Comparison of ENCODE assay signal across 8 mouse cellular contexts in genomic region chr15:103366376-103367149, GRCm38 (mm10). TPM values are rescaled to one million over a fixed set of nuclear protein-coding genes. Genes with fewer than 3 reads are reported as not detected.
DNase-seq lines count a peak whose midpoint lies in the region; ATAC-seq and TF ChIP-seq lines count a peak whose summit lies in the region.

Itga5 (minus strand) TSS chr15:103366763.

- 1% methylated on average over 51 of the region's 51 CpGs for WGBS in intestine, postnatal 0 days
- WGBS in lung, embryonic 14.5 days, result under 1% methylated on average over 48 of the region's 51 CpGs
- 1% methylated on average over 48 of the region's 51 CpGs for WGBS in neural tube, embryonic 15.5 days

- H3K36me3 ChIP-seq in intestine, postnatal 0 days (ENCODE audit: control insufficient read depth, insufficient read depth), result no peaks in the 10 kb centered on the region
- no peaks in the 10 kb centered on the region for H3K36me3 ChIP-seq in lung, embryonic 14.5 days (ENCODE audit: insufficient read depth)
- H3K36me3 ChIP-seq in neural tube, embryonic 15.5 days, result no peaks in the 10 kb centered on the region

- ATAC-seq in intestine, postnatal 0 days, result peak; percentile 54
- peak; percentile 80 for ATAC-seq in lung, embryonic 14.5 days (ENCODE audit: insufficient read depth)
- peak; percentile 72 for ATAC-seq in neural tube, embryonic 15.5 days (ENCODE audit: low FRiP score)
- ATAC-seq in erythroid progenitor cell, adult 5-6 weeks (replicated peaks; ENCODE audit: low FRiP score, poor library complexity, severe bottlenecking), result no peak

- H3K27me3 ChIP-seq in intestine, postnatal 0 days (replicated peaks; ENCODE audit: control insufficient read depth, insufficient read depth, low read length), result no peaks in the 10 kb centered on the region; the same call in 1 of the 2 replicates
- H3K27me3 ChIP-seq in lung, embryonic 14.5 days (ENCODE audit: insufficient read depth, low read length), result no peaks in the 10 kb centered on the region
- H3K27me3 ChIP-seq in neural tube, embryonic 15.5 days (replicated peaks), result peaks cover 22% of the 10 kb centered on the region

- peak within 1 kb of the TSS; percentile 76 for H3K9ac ChIP-seq in intestine, postnatal 0 days (ENCODE audit: low read depth, low read length)
- H3K9ac ChIP-seq in lung, embryonic 14.5 days, result peak within 1 kb of the TSS; percentile 96
- H3K9ac ChIP-seq in neural tube, embryonic 15.5 days (replicated peaks), result peak within 1 kb of the TSS; percentile 52

- DNase-seq in cerebellum, postnatal 10 days, result peak; percentile 62 to 65
- no peak for DNase-seq in cerebellum, adult 11-12 months
- DNase-seq in brain, embryonic 14.5 days (ENCODE audit: low read depth), result peak; percentile 42
- DNase-seq in heart, adult 11 months, result peak; percentile 99
- peak; percentile 83 for DNase-seq in lung, embryonic 14.5 days

- H3K4me2 ChIP-seq in intestine, postnatal 0 days (replicated peaks; ENCODE audit: low read depth), result peak within 1 kb of the TSS; percentile 91
- H3K4me2 ChIP-seq in lung, embryonic 14.5 days, result peak within 1 kb of the TSS; percentile 76
- H3K4me2 ChIP-seq in neural tube, embryonic 15.5 days, result peak within 1 kb of the TSS; percentile 91

- H3K9me3 ChIP-seq in intestine, postnatal 0 days (ENCODE audit: control insufficient read depth), result no peaks in the 10 kb centered on the region
- H3K9me3 ChIP-seq in lung, embryonic 14.5 days (ENCODE audit: low read depth, low read length), result no peaks in the 10 kb centered on the region
- no peaks in the 10 kb centered on the region for H3K9me3 ChIP-seq in neural tube, embryonic 15.5 days (replicated peaks)

- H3K4me3 ChIP-seq in intestine, postnatal 0 days (ENCODE audit: low read depth, low read length), result peak within 1 kb of the TSS; percentile 73
- H3K4me3 ChIP-seq in lung, embryonic 14.5 days (ENCODE audit: low read depth, low read length), result peak within 1 kb of the TSS; percentile 83
- H3K4me3 ChIP-seq in neural tube, embryonic 15.5 days (replicated peaks), result peak within 1 kb of the TSS; percentile 49

- no peaks in the 10 kb centered on the region for H3K4me1 ChIP-seq in intestine, postnatal 0 days (replicated peaks; ENCODE audit: control insufficient read depth, insufficient read depth, low read length)
- H3K4me1 ChIP-seq in lung, embryonic 14.5 days (ENCODE audit: insufficient read depth), result peaks cover 6% of the 10 kb centered on the region; the same call in 1 of the 2 replicates
- H3K4me1 ChIP-seq in neural tube, embryonic 15.5 days, result peaks cover 19% of the 10 kb centered on the region

- H3K27ac ChIP-seq in intestine, postnatal 0 days (ENCODE audit: low read depth, low read length), result peak within 1 kb of the TSS; percentile 82
- peak within 1 kb of the TSS; percentile 91 for H3K27ac ChIP-seq in lung, embryonic 14.5 days (ENCODE audit: low read depth)
- H3K27ac ChIP-seq in neural tube, embryonic 15.5 days (replicated peaks), result 0 out of 2 replicates have a peak within 1 kb of the TSS, but pooled peaks have one; percentile 19

- TF ChIP-seq CTCF in brain, embryonic 14.5 days (IDR thresholded peaks at IDR 0.05; ENCODE audit: borderline replicate concordance, extremely low read depth, insufficient read depth, insufficient read length), result no peak
- TF ChIP-seq CTCF in intestine, postnatal 0 days (IDR thresholded peaks at IDR 0.05; ENCODE audit: low read depth), result peak; percentile 40
- peak; percentile 14; the same call in 1 of the 2 replicates for TF ChIP-seq CTCF in lung, embryonic 14.5 days (IDR thresholded peaks at IDR 0.05; ENCODE audit: low read depth)

- TF ChIP-seq POLR2A in brain, embryonic 14.5 days (IDR thresholded peaks at IDR 0.05; ENCODE audit: borderline replicate concordance, extremely low read depth, insufficient read depth, insufficient read length, poor library complexity, severe bottlenecking), result no peak

RNA-seq across cellular contexts. Expression of gene Itga5, which starts in this region (rescaled TPM):
- polyA plus RNA-seq in brain, embryonic 14.5 days (2012; rRNA removed), result 7.6 and 11.1 TPM in 2 replicates
- polyA plus RNA-seq in intestine, postnatal 0 days (2015; fragmentation: Nextera tagmentation; extraction: Ambion mirVana), result 25.0 and 25.8 TPM in 2 replicates
- 46.7 and 47.7 TPM in 2 replicates for polyA plus RNA-seq in lung, embryonic 14.5 days (2014; fragmentation: Nextera tagmentation; extraction: Ambion mirVana)
- polyA plus RNA-seq in neural tube, embryonic 15.5 days (2015; fragmentation: Nextera tagmentation; extraction: Ambion mirVana), result 7.2 and 12.7 TPM in 2 replicates
- total RNA-seq in erythroid progenitor cell, adult 5-6 weeks (2015; ENCODE audit: low replicate concordance), result 2.2 and 5.0 TPM in 2 replicates
- 0.15 and 0.39 TPM in 2 replicates for total RNA-seq in erythroid progenitor cell, adult 5-6 weeks (2017; ENCODE audit: low replicate concordance)

Comparison
In these comparisons a context has a peak if more than half of its experiments do, and no peak if none do; other contexts are left out.
1. H3K27ac ChIP-seq: peak in every context shown above with its lines; median percentile 91 in lung, embryonic 14.5 days; 82 in intestine, postnatal 0 days; 19 in neural tube, embryonic 15.5 days.